8 mouse cellular contexts compared by ENCODE assay signal in the genomic region with DNA sequence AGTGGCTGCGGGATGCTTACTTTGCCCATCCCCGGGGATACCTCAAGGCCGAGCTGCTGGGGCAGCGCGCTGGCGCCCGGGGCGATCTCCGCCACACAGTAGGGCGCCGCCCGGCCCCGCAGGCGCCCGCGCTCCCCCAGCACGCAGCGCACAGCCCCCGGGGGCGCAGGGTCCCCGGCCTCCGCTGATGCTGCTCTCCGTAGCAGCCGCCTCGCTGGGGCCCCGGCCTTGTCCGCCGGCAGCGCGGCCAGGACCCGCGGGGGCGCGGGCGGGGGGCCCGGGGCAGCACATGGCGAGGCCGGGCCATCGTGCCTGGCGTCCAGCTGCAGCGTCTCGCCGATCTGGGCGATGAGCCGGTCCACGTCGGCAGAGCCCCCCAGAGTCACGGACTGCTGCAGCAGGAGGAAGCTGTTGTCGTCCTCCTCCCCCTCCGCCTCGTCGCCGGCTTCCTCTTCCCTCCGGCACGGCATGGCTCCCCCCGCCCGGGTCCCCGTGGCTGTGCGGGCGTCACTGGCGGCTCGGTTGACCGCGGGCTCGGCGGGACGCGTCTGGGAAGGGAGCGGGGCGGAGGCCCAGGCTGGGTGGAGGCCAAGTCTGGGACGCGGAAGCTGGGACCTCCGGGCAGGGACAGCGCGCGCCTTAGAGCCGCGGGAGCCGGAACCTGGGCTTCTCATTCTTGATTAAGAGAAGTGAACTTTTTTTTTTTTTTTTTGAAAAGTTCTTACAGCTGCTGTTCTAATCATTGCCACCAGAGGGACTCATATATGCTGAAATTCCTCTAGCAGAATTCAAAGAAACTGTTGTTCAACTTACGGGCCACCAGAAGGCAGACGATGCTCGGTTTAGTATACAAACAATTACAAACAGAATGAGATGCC. TPM values are rescaled to one million over a fixed set of nuclear protein-coding genes. Genes with fewer than 3 reads are reported as not detected.
A peak's percentile ranks its signal among the peaks of the same experiment; 100 is the strongest.
DNase-seq lines count a peak whose midpoint lies in the region; ATAC-seq and TF ChIP-seq lines count a peak whose summit lies in the region.

A gene (minus strand): TSS at position 633 of the 878 bp plus-strand sequence.

- ATAC-seq in heart, embryonic 15.5 days (replicated peaks; ENCODE audit: insufficient number of reproducible peaks, insufficient read depth, low FRiP score, low read depth) = peak; percentile 81
- ATAC-seq in liver, postnatal 0 days = peak; percentile 66
- peak; percentile 64 for ATAC-seq in neural tube, embryonic 15.5 days (ENCODE audit: low FRiP score)

- H3K79me2 ChIP-seq in CH12.LX (replicated peaks; ENCODE audit: control insufficient read depth, extremely low read depth, insufficient read depth, poor library complexity, severe bottlenecking) = no peaks in the 10 kb centered on the region

- H3K36me3 ChIP-seq in CH12.LX (replicated peaks in 1 of 2; ENCODE audit: control insufficient read depth in 1 of 2, insufficient read depth in 1 of 2, low read length in 1 of 2) = no peaks in the 10 kb centered on the region
- no peaks in the 10 kb centered on the region for H3K36me3 ChIP-seq in heart, embryonic 15.5 days
- no peaks in the 10 kb centered on the region for H3K36me3 ChIP-seq in liver, postnatal 0 days (replicated peaks; ENCODE audit: insufficient read depth, low read length)
- H3K36me3 ChIP-seq in neural tube, embryonic 15.5 days = no peaks in the 10 kb centered on the region

- H3K4me2 ChIP-seq in CH12.LX (ENCODE audit: insufficient read depth, low read depth, poor library complexity, severe bottlenecking) = no peak within 1 kb of the TSS
- peak within 1 kb of the TSS; percentile 80 for H3K4me2 ChIP-seq in heart, embryonic 15.5 days
- H3K4me2 ChIP-seq in liver, postnatal 0 days (ENCODE audit: low read depth, low read length) = peak within 1 kb of the TSS; percentile 68
- H3K4me2 ChIP-seq in neural tube, embryonic 15.5 days = peak within 1 kb of the TSS; percentile 79

- peak; percentile 29 for DNase-seq in CH12.LX (ENCODE audit: extremely low read depth)
- DNase-seq in kidney, postnatal 14 days = peak; percentile 73
- DNase-seq in liver, postnatal 0 days = peak; percentile 38
- DNase-seq in thymus, postnatal 10 days (ENCODE audit: low spot score in 2 of 2) = peak; percentile 5 to 9

- TF ChIP-seq EP300 in CH12.LX (IDR thresholded peaks at IDR 0.05; ENCODE audit: low read length) = no peak
- no peak for TF ChIP-seq EP300 in liver, postnatal 0 days (IDR thresholded peaks at IDR 0.05; ENCODE audit: low read depth)

- WGBS in heart, embryonic 15.5 days = 15% methylated on average over 73 of the region's 82 CpGs
- WGBS in liver, postnatal 0 days (ENCODE audit: insufficient replicate concordance) = 16% methylated on average over 57 of the region's 82 CpGs
- 25% methylated on average over 80 of the region's 82 CpGs for WGBS in neural tube, embryonic 15.5 days

- H3K27me3 ChIP-seq in CH12.LX (replicated peaks) = no peaks in the 10 kb centered on the region
- H3K27me3 ChIP-seq in heart, embryonic 15.5 days = no peaks in the 10 kb centered on the region
- H3K27me3 ChIP-seq in liver, postnatal 0 days (ENCODE audit: insufficient read depth, low read length) = no peaks in the 10 kb centered on the region
- no peaks in the 10 kb centered on the region for H3K27me3 ChIP-seq in neural tube, embryonic 15.5 days (replicated peaks)

- no peak within 1 kb of the TSS for H3K27ac ChIP-seq in CH12.LX (ENCODE audit: insufficient read depth, low read depth)
- no peak within 1 kb of the TSS for H3K27ac ChIP-seq in bone marrow macrophage, adult 2 months (ENCODE audit: insufficient read depth, low read depth, low read length)
- H3K27ac ChIP-seq in embryonic fibroblast, embryonic 13.5 days (ENCODE audit: insufficient read depth, low read length) = peak within 1 kb of the TSS; percentile 59; the same call in 1 of the 2 replicates
- H3K27ac ChIP-seq in heart, embryonic 15.5 days = peak within 1 kb of the TSS; percentile 80
- no peak within 1 kb of the TSS for H3K27ac ChIP-seq in liver, postnatal 0 days (ENCODE audit: low read depth)
- H3K27ac ChIP-seq in neural tube, embryonic 15.5 days (replicated peaks) = peak within 1 kb of the TSS; percentile 76

- dilution Hi-C loops in CH12.LX (cut with MboI; ENCODE audit: extremely low pct_ligation_motif_present, extremely low pct_unique_long_range_greater_than_20kb, low sequenced_read_pairs) = no loop called here

- peak; percentile 25 for TF ChIP-seq RAD21 in CH12.LX (IDR thresholded peaks at IDR 0.05; ENCODE audit: low read depth, low read length)

- no peak for TF ChIP-seq POLR2A in CH12.LX (IDR thresholded peaks at IDR 0.05; ENCODE audit: low read depth, low read length)
- no peak for TF ChIP-seq POLR2A in bone marrow macrophage, adult 2 months (IDR thresholded peaks at IDR 0.05; ENCODE audit: borderline replicate concordance, low read depth, low read length)
- peak; percentile 36; the same call in 1 of the 2 replicates for TF ChIP-seq POLR2A in embryonic fibroblast, embryonic 13.5 days (IDR thresholded peaks at IDR 0.05; ENCODE audit: low read depth, low read length)

- peak in 1 of 2 experiments; percentile 75; a peak in 2 of 4 replicates for TF ChIP-seq CTCF in CH12.LX (conservative IDR thresholded peaks at IDR 0.05 in 1 of 2, IDR thresholded peaks at IDR 0.05 in 1 of 2; ENCODE audit: low read depth in 2 of 2, low read length in 2 of 2)
- no peak for TF ChIP-seq CTCF in bone marrow macrophage, adult 2 months (IDR thresholded peaks at IDR 0.05; ENCODE audit: low read depth, low read length)
- TF ChIP-seq CTCF in embryonic fibroblast, embryonic 13.5 days (IDR thresholded peaks at IDR 0.05; ENCODE audit: borderline replicate concordance, insufficient read depth, low read length) = no peak
- TF ChIP-seq CTCF in liver, postnatal 0 days (IDR thresholded peaks at IDR 0.05; ENCODE audit: low read depth) = peak; percentile 49

- no peaks in the 10 kb centered on the region for H3K4me1 ChIP-seq in CH12.LX (ENCODE audit: control insufficient read depth in 1 of 2, insufficient read depth in 2 of 2)
- H3K4me1 ChIP-seq in bone marrow macrophage, adult 2 months (ENCODE audit: control insufficient read depth, insufficient read depth, low read length) = no peaks in the 10 kb centered on the region
- no peaks in the 10 kb centered on the region for H3K4me1 ChIP-seq in embryonic fibroblast, embryonic 13.5 days (ENCODE audit: control insufficient read depth, insufficient read depth, low read length)
- peaks cover 2% of the 10 kb centered on the region; the same call in 1 of the 2 replicates for H3K4me1 ChIP-seq in heart, embryonic 15.5 days (replicated peaks)
- H3K4me1 ChIP-seq in liver, postnatal 0 days (ENCODE audit: insufficient read depth) = no peaks in the 10 kb centered on the region
- H3K4me1 ChIP-seq in neural tube, embryonic 15.5 days = peaks cover 6% of the 10 kb centered on the region; the same call in 1 of the 2 replicates

- in situ Hi-C loops in CH12.LX (cut with MboI; ENCODE audit: low pct_ligation_motif_present, low pct_unique_long_range_greater_than_20kb, low sequenced_read_pairs) = no loop called here

- no peak within 1 kb of the TSS for H3K9ac ChIP-seq in CH12.LX (ENCODE audit: insufficient read depth, low read depth)
- H3K9ac ChIP-seq in heart, embryonic 15.5 days = peak within 1 kb of the TSS; percentile 63
- peak within 1 kb of the TSS; percentile 26; the same call in 1 of the 2 replicates for H3K9ac ChIP-seq in liver, postnatal 0 days (replicated peaks)
- H3K9ac ChIP-seq in neural tube, embryonic 15.5 days (replicated peaks) = peak within 1 kb of the TSS; percentile 49

- H3K9me3 ChIP-seq in CH12.LX (replicated peaks; ENCODE audit: low read length) = peaks cover 36% of the 10 kb centered on the region
- H3K9me3 ChIP-seq in heart, embryonic 15.5 days (replicated peaks) = no peaks in the 10 kb centered on the region
- no peaks in the 10 kb centered on the region for H3K9me3 ChIP-seq in liver, postnatal 0 days (ENCODE audit: low read length)
- H3K9me3 ChIP-seq in neural tube, embryonic 15.5 days (replicated peaks) = no peaks in the 10 kb centered on the region; the same call in 1 of the 2 replicates

- H3K4me3 ChIP-seq in CH12.LX (replicated peaks in 1 of 3; ENCODE audit: low read depth in 2 of 3, low read length in 2 of 3, poor library complexity in 1 of 3) = no peak within 1 kb of the TSS
- peak within 1 kb of the TSS; percentile 53 for H3K4me3 ChIP-seq in bone marrow macrophage, adult 2 months (ENCODE audit: insufficient read depth, low read length)
- peak within 1 kb of the TSS; percentile 65 for H3K4me3 ChIP-seq in embryonic fibroblast, embryonic 13.5 days (ENCODE audit: insufficient read depth, low read length)
- peak within 1 kb of the TSS; percentile 57 for H3K4me3 ChIP-seq in heart, embryonic 15.5 days
- H3K4me3 ChIP-seq in liver, postnatal 0 days (ENCODE audit: low read depth, low read length) = peak within 1 kb of the TSS; percentile 51
- H3K4me3 ChIP-seq in neural tube, embryonic 15.5 days (replicated peaks) = peak within 1 kb of the TSS; percentile 53

TF ChIP-seq in CH12.LX, 34 proteins besides CTCF, POLR2A, EP300 and RAD21:
- TF ChIP-seq NELFE (IDR thresholded peaks at IDR 0.05; ENCODE audit: low read depth, low read length) = no peak
- no peak for TF ChIP-seq MYC (IDR thresholded peaks at IDR 0.05; ENCODE audit: low read depth, low read length)
- TF ChIP-seq SMC3 (IDR thresholded peaks at IDR 0.05; ENCODE audit: low read depth, low read length) = 0 out of 2 replicates have a peak, but pooled peaks have one; percentile 14
- no peak for TF ChIP-seq POLR2AphosphoS2 (IDR thresholded peaks at IDR 0.05; ENCODE audit: low read depth, low read length)

RNA-seq across cellular contexts. Expression of the gene that starts here (rescaled TPM):
- total RNA-seq in CH12.LX (2012; rRNA removed) = not detected in 2 replicates
- not detected in 2 replicates for total RNA-seq in CH12.LX (2014; rRNA removed)
- not detected in 2 replicates for polyA plus RNA-seq in CH12.LX (2012; ENCODE audit: insufficient read length, low read depth)
- polyA plus RNA-seq in bone marrow macrophage, adult 2 months (2012; ENCODE audit: insufficient read depth, insufficient read length, missing spikeins) = 0.32 TPM in 1 of 2 replicates, not detected in the other
- 7.9 and 9.0 TPM in 2 replicates for polyA plus RNA-seq in embryonic fibroblast, embryonic 13.5 days (2011; ENCODE audit: insufficient read length, low read depth, missing spikeins)
- 6.3 and 9.2 TPM in 2 replicates for polyA plus RNA-seq in heart, embryonic 15.5 days (2015; fragmentation: Nextera tagmentation; extraction: Ambion mirVana)
- 1.1 and 1.3 TPM in 2 replicates for polyA plus RNA-seq in liver, postnatal 0 days (2015; fragmentation: Nextera tagmentation; extraction: Ambion mirVana)
- polyA plus RNA-seq in neural tube, embryonic 15.5 days (2015; fragmentation: Nextera tagmentation; extraction: Ambion mirVana) = 7.2 and 10.2 TPM in 2 replicates

Comparison
In these comparisons a context has a peak if more than half of its experiments do, and no peak if none do; other contexts are left out.
1. Peak in DNase-seq in CH12.LX; RNA of the gene not detected or under 1 TPM.
2. DNase-seq: peak in every context shown above with its lines; median percentile 73 in kidney, postnatal 14 days; 38 in liver, postnatal 0 days; 29 in CH12.LX; 7 in thymus, postnatal 10 days.
3. H3K27ac ChIP-seq: peak in embryonic fibroblast, embryonic 13.5 days (single experiment), heart, embryonic 15.5 days (single experiment) and neural tube, embryonic 15.5 days (single experiment); none in CH12.LX (single experiment), bone marrow macrophage, adult 2 months (single experiment) and liver, postnatal 0 days (single experiment).
4. H3K4me3 ChIP-seq: peak in bone marrow macrophage, adult 2 months (single experiment), embryonic fibroblast, embryonic 13.5 days (single experiment), heart, embryonic 15.5 days (single experiment), liver, postnatal 0 days (single experiment) and neural tube, embryonic 15.5 days (single experiment); none in CH12.LX (0 of 3).
5. Peak in every context shown above with its lines, with median percentiles within 50 percentile points of each other: ATAC-seq.